Mouse (Mus musculus) midbrain, embryonic 14.5 days (tissue): Measurements from ENCODE around the gene Tada2b. TPM values are rescaled to one million over a fixed set of nuclear protein-coding genes. Genes with fewer than 3 reads are reported as not detected.
A peak's percentile ranks its signal among the peaks of the same experiment; 100 is the strongest.

ENCODE experiments used
- ATAC-seq: fragments of 200-750 bp; cut with Nextera tagmentation; 2 replicates; pipeline ENCODE4 v1.8.0; 2017; ENCODE audit warnings: moderate number of reproducible peaks, moderate library complexity; ENCODE audit not compliant: low FRiP score, low TSS enrichment
- DNase-seq: peaks from one replicate; pipeline ENCODE4 v3.0.0-alpha.2; 2015
- H3K27ac ChIP-seq: fragments of 300-500 bp; sonication (generic); replicated peaks from 2 replicates; pipeline ENCODE4 v1.5.1; 2014; ENCODE audit warnings: mild to moderate bottlenecking, low read depth, low read length, moderate library complexity
- H3K27me3 ChIP-seq: fragments of 300-500 bp; sonication (generic); 2 replicates; pipeline ENCODE4 v1.6.1; 2014; ENCODE audit warnings: low read length, control low read depth, mixed read lengths; ENCODE audit not compliant: control insufficient read depth, insufficient read depth
- H3K36me3 ChIP-seq: fragments of 300-500 bp; sonication (generic); 2 replicates; pipeline ENCODE4 v1.6.1; 2014; ENCODE audit warnings: low read length, control low read depth; ENCODE audit not compliant: control insufficient read depth, insufficient read depth
- H3K4me1 ChIP-seq: fragments of 300-500 bp; sonication (generic); 2 replicates; pipeline ENCODE4 v1.6.1; 2014; ENCODE audit warnings: mild to moderate bottlenecking, antibody characterized with exemption, low read length, control low read depth; ENCODE audit not compliant: control insufficient read depth, insufficient read depth
- H3K4me2 ChIP-seq: fragments of 300-500 bp; sonication (generic); 2 replicates; pipeline ENCODE4 v1.6.1; 2014; ENCODE audit warnings: mild to moderate bottlenecking, low read length, moderate library complexity
- H3K4me3 ChIP-seq: fragments of 300-500 bp; sonication (generic); replicated peaks from 2 replicates; pipeline ENCODE4 v1.5.1; 2014; ENCODE audit warnings: low read depth, low read length
- H3K9ac ChIP-seq: fragments of 300-500 bp; sonication (generic); replicated peaks from 2 replicates; pipeline ENCODE4 v1.6.1; 2014; ENCODE audit warnings: mild to moderate bottlenecking, low read length, moderate library complexity
- H3K9me3 ChIP-seq: fragments of 300-500 bp; sonication (generic); 2 replicates; pipeline ENCODE4 v1.6.1; 2016; ENCODE audit warnings: low read length, control low read depth, mixed read lengths; ENCODE audit not compliant: control insufficient read depth
- WGBS: fragments of 180-500 bp; shearing (Covaris S2); extraction: QIAGEN DNeasy Blood & Tissue Kit; methylation state at CpG from one replicate; pipeline ENCODE4 v1.1.7; 2014; 5-methylcytosine and 5-hydroxymethylcytosine counted together
- polyA plus RNA-seq: library from polyadenylated mRNA; unstranded; fragments of >200 nt; fragmentation: Nextera tagmentation; extraction: Ambion mirVana; gene quantifications from 2 replicates; pipeline ENCODE4 v1.2.1, GENCODE M21; 2014

Gene Tada2b
- polyA plus RNA-seq, 1 experiment from 2014 or later: 7.0 TPM

DNA sequence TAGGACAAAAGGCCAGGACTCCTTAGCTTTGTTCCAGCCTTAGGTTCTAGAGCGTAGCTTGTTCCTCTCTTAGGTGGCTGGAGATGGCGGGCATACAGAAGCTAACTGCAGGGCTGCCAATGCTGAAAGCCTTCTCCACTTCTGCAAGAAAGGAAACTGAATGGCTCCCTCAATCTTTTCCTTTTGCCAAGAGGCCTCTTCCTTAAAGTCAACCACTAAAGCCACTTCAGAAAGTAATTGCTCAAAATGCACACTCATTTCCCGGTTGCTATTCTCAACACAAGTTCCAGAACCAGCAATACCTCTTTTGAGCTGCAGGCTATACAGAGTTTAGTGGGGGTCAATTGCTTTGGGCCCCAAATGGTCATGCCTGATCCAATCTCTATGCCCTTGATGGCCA is 6.6 kb downstream of the Tada2b start:
- Histone ChIP-seq H3K27me3 (no peaks in the 10 kb centered on the region), H3K4me3 (no peak overlapping the region), H3K9ac (no peak overlapping the region), H3K36me3 (peaks cover 34% of the 10 kb centered on the region), H3K4me2 (no peak overlapping the region), H3K27ac (no peak overlapping the region), H3K9me3 (no peaks in the 10 kb centered on the region), H3K4me1 (peaks cover 18% of the 10 kb centered on the region)
- no peak for DNase-seq
- 94% methylated on average over 3 of the region's 3 CpGs for WGBS
- no peak for ATAC-seq

DNA sequence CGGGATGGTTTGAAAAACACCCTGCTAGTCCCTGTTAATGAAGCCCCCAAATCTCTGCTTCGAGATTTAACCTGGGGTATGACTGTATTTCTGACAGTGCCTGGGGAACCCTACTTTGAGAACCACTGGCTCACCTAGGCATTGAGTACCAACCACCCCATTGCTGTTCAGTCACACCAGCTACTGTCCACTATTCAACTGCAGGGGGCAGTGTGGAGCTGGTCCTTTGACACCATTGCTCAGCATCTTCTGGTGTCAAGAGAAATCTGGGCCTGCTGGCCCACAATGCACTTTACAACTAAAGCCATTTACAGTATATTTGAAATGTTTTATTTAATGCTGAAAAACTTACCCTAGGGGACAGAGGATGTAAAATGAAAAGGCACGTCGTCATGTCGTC is 9.8 kb downstream of the Tada2b start:
- Histone ChIP-seq H3K36me3 (peaks cover 66% of the 10 kb centered on the region), H3K27me3 (no peaks in the 10 kb centered on the region), H3K4me1 (peaks cover under 1% of the 10 kb centered on the region; the same call in 1 of the 2 replicates), H3K9me3 (no peaks in the 10 kb centered on the region), H3K4me2 (no peak overlapping the region), H3K9ac (no peak overlapping the region), H3K27ac (no peak overlapping the region), H3K4me3 (no peak overlapping the region)
- ATAC-seq (no peak), DNase-seq (peak; percentile 82)
- WGBS: 91% methylated on average over 5 of the region's 5 CpGs

DNA sequence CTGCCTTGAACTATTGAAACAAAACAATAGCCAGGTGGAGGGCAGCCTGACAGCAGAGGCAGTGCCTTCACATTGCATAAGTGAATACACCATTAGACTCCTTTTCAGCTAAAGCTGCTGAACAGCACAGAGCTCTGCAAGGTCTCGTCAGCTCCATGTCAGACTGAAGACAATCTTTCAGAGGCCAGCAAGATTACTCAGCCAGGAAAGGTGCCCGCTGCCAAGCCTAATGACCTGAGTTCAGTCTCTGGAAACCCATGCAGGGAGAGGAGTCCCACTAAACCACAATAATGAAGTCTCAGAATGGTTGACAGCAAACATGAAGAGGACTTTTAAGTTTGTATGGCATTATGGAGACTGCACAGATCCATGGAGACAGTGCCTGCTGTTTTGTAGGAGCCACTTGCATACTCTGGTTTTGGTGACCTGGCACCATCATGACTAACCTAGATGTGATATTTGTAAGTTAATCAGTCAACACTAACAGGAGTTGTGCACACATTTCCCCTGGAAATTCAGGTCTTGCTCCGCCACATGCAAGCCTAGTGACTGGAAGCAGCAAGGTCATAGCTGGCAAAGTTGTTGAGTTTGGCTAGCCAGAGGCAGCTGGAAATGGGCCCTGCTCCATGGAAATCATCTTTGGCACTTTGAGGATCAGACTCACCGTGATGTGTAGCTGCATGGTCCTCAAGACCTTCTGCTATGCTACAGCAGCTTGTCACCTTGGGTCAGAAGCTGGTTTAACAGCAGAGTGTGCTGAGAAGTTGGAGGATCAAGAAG is 11.0 kb downstream of the Tada2b start:
- DNase-seq (no peak), ATAC-seq (no peak)
- Histone ChIP-seq H3K36me3 (peaks cover 70% of the 10 kb centered on the region), H3K4me2 (no peak overlapping the region), H3K4me1 (no peaks in the 10 kb centered on the region), H3K4me3 (no peak overlapping the region), H3K27ac (no peak overlapping the region), H3K9ac (no peak overlapping the region), H3K9me3 (no peaks in the 10 kb centered on the region), H3K27me3 (no peaks in the 10 kb centered on the region)
- WGBS: 87% methylated on average over 4 of the region's 4 CpGs

DNA sequence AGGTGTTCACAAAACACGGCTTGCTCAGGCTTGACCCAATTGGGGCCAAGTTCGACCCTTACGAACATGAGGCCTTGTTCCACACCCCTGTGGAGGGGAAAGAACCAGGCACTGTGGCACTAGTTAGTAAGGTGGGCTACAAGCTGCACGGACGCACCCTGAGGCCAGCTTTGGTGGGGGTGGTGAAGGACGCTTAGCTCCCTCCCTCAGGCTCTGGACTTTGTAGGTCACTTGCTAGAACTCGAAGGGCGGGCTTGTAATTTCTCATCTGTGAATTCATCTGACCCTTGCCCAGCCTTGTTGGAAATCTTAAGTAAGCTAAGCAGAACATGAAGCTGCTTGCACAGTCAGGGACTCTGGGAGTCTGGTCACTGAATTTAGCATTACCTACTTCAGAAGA is 12.9 kb downstream of the Tada2b start:
- ATAC-seq (no peak), DNase-seq (no peak)
- peaks cover 64% of the 10 kb centered on the region for H3K36me3 ChIP-seq
- H3K9me3 ChIP-seq: no peaks in the 10 kb centered on the region
- no peak overlapping the region for H3K4me3 ChIP-seq
- no peak overlapping the region for H3K4me2 ChIP-seq
- 93% methylated on average over 8 of the region's 8 CpGs for WGBS
- no peaks in the 10 kb centered on the region; the same call in 1 of the 2 replicates for H3K4me1 ChIP-seq
- H3K27ac ChIP-seq: no peak overlapping the region
- no peaks in the 10 kb centered on the region for H3K27me3 ChIP-seq
- no peak overlapping the region for H3K9ac ChIP-seq

DNA sequence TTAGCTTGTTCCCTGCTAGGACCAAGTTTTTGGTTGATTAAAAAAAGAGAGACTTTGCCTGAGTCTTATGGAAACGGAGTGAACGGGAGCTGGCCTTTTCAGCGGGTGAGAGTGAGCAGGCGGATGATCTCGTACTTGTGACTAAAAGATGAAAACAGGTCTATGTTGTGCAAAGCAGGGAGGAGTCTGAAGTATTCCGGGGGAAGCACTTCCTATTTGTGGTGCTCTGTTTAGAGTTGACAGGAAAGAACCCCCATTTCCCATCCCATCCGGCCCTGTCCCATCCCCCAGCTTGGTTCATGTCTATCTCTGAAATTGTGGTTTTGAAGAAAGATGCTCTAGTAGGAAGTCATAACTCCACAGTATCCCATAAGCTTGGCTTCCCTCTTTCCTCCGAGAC is 18.2 kb downstream of the Tada2b start:
- no peak for DNase-seq
- 33% methylated on average over 8 of the region's 8 CpGs for WGBS
- peaks cover 20% of the 10 kb centered on the region for H3K36me3 ChIP-seq
- peaks cover 8% of the 10 kb centered on the region for H3K4me1 ChIP-seq
- peak overlapping the region; percentile 98 for H3K4me3 ChIP-seq
- no peaks in the 10 kb centered on the region for H3K9me3 ChIP-seq
- ATAC-seq: no peak
- H3K4me2 ChIP-seq: peak overlapping the region; percentile 98
- no peak overlapping the region for H3K27ac ChIP-seq
- peak overlapping the region; percentile 85 for H3K9ac ChIP-seq
- no peaks in the 10 kb centered on the region for H3K27me3 ChIP-seq

DNA sequence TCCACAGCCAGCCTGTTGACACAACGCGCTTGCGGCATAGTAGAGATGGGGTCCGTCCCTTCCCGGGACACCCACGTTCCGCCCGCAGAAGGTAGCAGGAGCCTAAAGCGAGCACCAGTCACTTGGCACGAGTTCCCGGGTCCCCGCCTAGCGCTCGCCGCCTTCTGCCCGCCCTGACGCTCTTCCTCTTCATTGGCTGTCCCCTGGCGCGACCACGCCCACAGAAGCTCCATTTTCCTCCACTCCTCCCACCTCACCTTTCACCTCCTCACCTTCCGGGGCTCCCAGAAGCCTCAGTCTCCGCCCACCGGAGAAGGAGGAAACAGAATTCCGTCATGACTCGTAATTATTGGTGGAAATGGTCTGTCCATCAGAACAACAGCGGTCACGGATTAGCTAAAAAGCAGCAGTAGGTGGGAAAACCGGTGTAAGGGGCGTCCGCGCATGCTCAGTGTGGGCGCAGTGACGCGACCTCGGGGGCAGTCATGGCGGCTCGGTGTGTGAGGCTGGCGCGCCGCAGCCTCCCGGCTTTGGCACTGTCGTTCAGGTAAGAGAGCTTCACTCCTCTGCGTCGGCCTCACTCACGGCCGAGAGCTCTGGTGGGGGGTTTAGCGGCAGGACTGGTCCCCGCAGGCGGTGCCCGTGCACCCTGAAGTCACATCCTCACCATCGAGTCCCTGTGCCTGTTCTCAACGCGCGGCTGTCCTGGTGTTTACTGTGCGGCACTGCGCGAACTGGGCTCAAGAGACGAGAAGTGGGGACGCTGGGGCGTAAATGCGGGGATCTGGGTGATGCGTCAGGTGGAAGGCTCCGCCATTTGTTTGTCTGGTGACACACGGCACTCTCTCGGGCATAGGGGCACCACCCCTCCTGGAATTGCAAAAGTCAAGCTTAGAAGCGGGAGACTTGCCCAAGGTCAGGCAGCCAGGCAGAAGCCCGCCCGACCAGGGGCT is 19.1 kb downstream of the Tada2b start, which contains the start of gene Grpel1:
Gene Grpel1 (plus strand): TSS at position 290 of the 953 bp plus-strand sequence.
- H3K36me3 ChIP-seq: peaks cover 11% of the 10 kb centered on the region
- H3K27me3 ChIP-seq: no peaks in the 10 kb centered on the region
- WGBS: under 1% methylated on average over 68 of the region's 68 CpGs
- ATAC-seq (peak; percentile 96), DNase-seq (peak; percentile 99)
- H3K9ac ChIP-seq: peak within 1 kb of the TSS; percentile 85
- H3K4me1 ChIP-seq: peaks cover 8% of the 10 kb centered on the region
- peak within 1 kb of the TSS; percentile 98 for H3K4me3 ChIP-seq
- no peaks in the 10 kb centered on the region for H3K9me3 ChIP-seq
- peak within 1 kb of the TSS; percentile 98 for H3K4me2 ChIP-seq
- peak within 1 kb of the TSS; percentile 70 for H3K27ac ChIP-seq

DNA sequence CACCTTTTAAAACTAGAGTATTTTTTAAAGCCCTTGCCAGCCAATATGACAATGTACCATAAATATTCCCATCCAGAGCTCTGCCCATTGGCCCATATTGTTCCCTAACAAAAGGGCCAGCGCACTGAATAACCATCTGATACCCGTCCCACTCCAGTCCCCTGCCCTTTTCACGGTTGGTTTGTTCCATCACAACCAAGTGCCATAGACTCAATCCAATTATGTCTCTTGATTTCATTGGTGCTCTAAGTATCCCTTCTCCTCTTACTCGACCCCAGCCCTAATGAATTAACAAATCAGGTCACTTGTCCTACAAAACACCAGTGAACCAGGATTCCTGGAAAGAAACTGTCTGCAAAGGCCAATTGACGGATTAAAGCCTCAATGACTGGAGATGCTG is 20.7 kb downstream of the Tada2b start:
- H3K4me2 ChIP-seq: no peak overlapping the region
- H3K9ac ChIP-seq: no peak overlapping the region
- H3K27me3 ChIP-seq: no peaks in the 10 kb centered on the region
- H3K4me1 ChIP-seq: peaks cover 8% of the 10 kb centered on the region
- H3K27ac ChIP-seq: no peak overlapping the region
- 0 out of 2 replicates have a peak, but pooled peaks cover 3% of the 10 kb centered on the region for H3K36me3 ChIP-seq
- H3K4me3 ChIP-seq: no peak overlapping the region
- ATAC-seq: no peak
- H3K9me3 ChIP-seq: no peaks in the 10 kb centered on the region
- WGBS: 11% methylated on average over 5 of the region's 5 CpGs
- DNase-seq: no peak

DNA sequence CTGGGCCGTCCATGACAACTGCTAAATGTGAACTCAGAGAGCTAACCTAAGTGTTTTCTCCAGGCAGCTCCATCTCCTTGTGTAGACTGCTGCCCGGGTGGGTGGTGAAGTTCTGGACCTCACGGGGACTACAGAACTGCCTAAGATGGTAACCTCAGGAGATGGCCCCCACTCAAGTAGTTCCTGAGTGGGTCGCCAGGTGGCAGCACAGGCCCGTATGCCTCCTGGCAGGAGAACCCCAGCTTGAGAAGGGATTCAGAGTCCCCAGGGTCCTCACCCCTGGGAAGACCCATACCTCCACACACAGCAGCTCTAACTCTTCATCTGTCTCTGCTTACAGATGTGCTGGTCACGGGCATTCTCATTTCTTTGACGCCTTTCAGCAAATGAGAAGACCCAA is 21.3 kb downstream of the Tada2b start:
- H3K4me2 ChIP-seq: no peak overlapping the region
- DNase-seq (peak; percentile 76), ATAC-seq (no peak)
- H3K4me3 ChIP-seq: no peak overlapping the region
- H3K4me1 ChIP-seq: peaks cover 8% of the 10 kb centered on the region
- H3K27me3 ChIP-seq: no peaks in the 10 kb centered on the region
- H3K9me3 ChIP-seq: no peaks in the 10 kb centered on the region
- WGBS: 16% methylated on average over 7 of the region's 7 CpGs
- H3K27ac ChIP-seq: no peak overlapping the region
- no peaks in the 10 kb centered on the region for H3K36me3 ChIP-seq
- no peak overlapping the region for H3K9ac ChIP-seq
